Mouse (Mus musculus) limb, embryonic 14.5 days (tissue): ENCODE measurements around the gene Zfp386. TPM values are rescaled to one million over a fixed set of nuclear protein-coding genes. Genes with fewer than 3 reads are reported as not detected.

Experiments used
- ATAC-seq: fragments of 200-750 bp; cut with Nextera tagmentation; 2 replicates; pipeline ENCODE4 v1.8.0; 2017; ENCODE audit warnings: low read depth, moderate number of reproducible peaks, moderate TSS enrichment; ENCODE audit not compliant: low FRiP score
- DNase-seq: peaks from one replicate; pipeline ENCODE4 v3.0.0-alpha.2; 2015; ENCODE audit warnings: low spot score
- H3K27ac ChIP-seq: fragments of 300-500 bp; sonication (generic); replicated peaks from 2 replicates; pipeline ENCODE4 v1.5.1; 2014; ENCODE audit warnings: low read depth, mild to moderate bottlenecking, low read length, moderate library complexity, mixed read lengths
- H3K27me3 ChIP-seq: fragments of 300-500 bp; sonication (generic); 2 replicates; pipeline ENCODE4 v1.6.1; 2014; ENCODE audit warnings: low read length, mixed read lengths; ENCODE audit not compliant: control insufficient read depth, insufficient read depth
- H3K36me3 ChIP-seq: fragments of 300-500 bp; sonication (generic); 2 replicates; pipeline ENCODE4 v1.6.1; 2014; ENCODE audit warnings: mild to moderate bottlenecking, low read length, moderate library complexity, mixed read lengths; ENCODE audit not compliant: control insufficient read depth, insufficient read depth
- H3K4me1 ChIP-seq: fragments of 300-500 bp; sonication (generic); 2 replicates; pipeline ENCODE4 v1.6.1; 2014; ENCODE audit warnings: antibody characterized with exemption, low read length, mixed read lengths; ENCODE audit not compliant: control insufficient read depth, insufficient read depth
- H3K4me2 ChIP-seq: fragments of 300-500 bp; sonication (generic); replicated peaks from 2 replicates; pipeline ENCODE4 v1.6.1; 2014; ENCODE audit warnings: low read depth, mild to moderate bottlenecking, low read length, moderate library complexity; ENCODE audit not compliant: severe bottlenecking
- H3K4me3 ChIP-seq: fragments of 300-500 bp; sonication (generic); replicated peaks from 2 replicates; pipeline ENCODE4 v1.5.1; 2014; ENCODE audit warnings: low read length
- H3K9ac ChIP-seq: fragments of 300-500 bp; sonication (generic); 2 replicates; pipeline ENCODE4 v1.6.1; 2014; ENCODE audit warnings: mild to moderate bottlenecking, low read depth, low read length, moderate library complexity; ENCODE audit not compliant: severe bottlenecking
- H3K9me3 ChIP-seq: fragments of 300-500 bp; sonication (generic); 2 replicates; pipeline ENCODE4 v1.6.1; 2016; ENCODE audit warnings: low read length; ENCODE audit not compliant: control insufficient read depth
- POLR2A ChIP-seq: fragments of 200-500 bp; IDR thresholded peaks from 2 replicates; pipeline ENCODE4 v1.8.0; 2012; ENCODE audit warnings: inconsistent platforms, mild to moderate bottlenecking, moderate library complexity, borderline replicate concordance; ENCODE audit not compliant: insufficient read depth, insufficient read length; ENCODE audit errors: extremely low read depth
- WGBS: fragments of 180-500 bp; shearing (Covaris S2); extraction: QIAGEN DNeasy Blood & Tissue Kit; methylation state at CpG from one replicate; pipeline ENCODE4 v1.1.7; 2014; 5-methylcytosine and 5-hydroxymethylcytosine counted together
- polyA plus RNA-seq, 2 experiments: library from polyadenylated mRNA; depleted of rRNA in 1 of 2; stranded (reverse) in 1 of 2; unstranded in 1 of 2; fragments of >200 nt; fragmentation: Nextera tagmentation in 1 of 2; extraction: Ambion mirVana in 1 of 2; gene quantifications; 2 replicates each; pipeline versions ENCODE4 v1.2.1 to v1.2.3; 2012 to 2014

Gene Zfp386
- polyA plus RNA-seq, 2 experiments: 29.9 to 44.4 TPM

GRCm38 (mm10) chr12:116035346-116035745 is 12.2 kb upstream of the Zfp386 start:
- H3K9me3 ChIP-seq: no peaks in the 10 kb centered on the region
- ATAC-seq (no peak), DNase-seq (no peak)
- H3K4me3 ChIP-seq: no peak overlapping the region
- H3K4me1 ChIP-seq: no peaks in the 10 kb centered on the region
- H3K36me3 ChIP-seq: no peaks in the 10 kb centered on the region
- WGBS: 65% methylated on average over 5 of the region's 5 CpGs
- no peak for TF ChIP-seq POLR2A
- H3K9ac ChIP-seq: no peak overlapping the region
- no peak overlapping the region for H3K4me2 ChIP-seq
- no peaks in the 10 kb centered on the region for H3K27me3 ChIP-seq
- H3K27ac ChIP-seq: no peak overlapping the region

GRCm38 (mm10) chr12:116044785-116045184 is 2.7 kb upstream of the Zfp386 start:
- Histone ChIP-seq H3K4me1 (peaks cover 14% of the 10 kb centered on the region), H3K9me3 (no peaks in the 10 kb centered on the region), H3K27me3 (no peaks in the 10 kb centered on the region), H3K4me3 (no peak overlapping the region), H3K9ac (no peak overlapping the region), H3K36me3 (peaks cover 1% of the 10 kb centered on the region; the same call in 1 of the 2 replicates), H3K27ac (no peak overlapping the region), H3K4me2 (no peak overlapping the region)
- TF ChIP-seq POLR2A: no peak
- 86% methylated on average over 5 of the region's 5 CpGs for WGBS
- DNase-seq: no peak
- no peak for ATAC-seq

- no peaks in the 10 kb centered on the region for H3K9me3 ChIP-seq
- peak overlapping the region; percentile 47 for H3K4me2 ChIP-seq
- whole genome bisulfite sequencing: 71% methylated on average over 7 of the region's 7 CpGs
- no peak overlapping the region for H3K27ac ChIP-seq
- peak overlapping the region; percentile 83 for H3K4me3 ChIP-seq
- H3K36me3 ChIP-seq: peaks cover 14% of the 10 kb centered on the region
- H3K27me3 ChIP-seq: no peaks in the 10 kb centered on the region
- no peak for DNase-seq
- peak overlapping the region; percentile 93 for H3K9ac ChIP-seq
- ATAC-seq: no peak
- no peak for TF ChIP-seq POLR2A
- peaks cover 14% of the 10 kb centered on the region for H3K4me1 ChIP-seq
Measured at GRCm38 (mm10) chr12:116048766-116049165, 1.2 kb downstream of the Zfp386 start.

DNA sequence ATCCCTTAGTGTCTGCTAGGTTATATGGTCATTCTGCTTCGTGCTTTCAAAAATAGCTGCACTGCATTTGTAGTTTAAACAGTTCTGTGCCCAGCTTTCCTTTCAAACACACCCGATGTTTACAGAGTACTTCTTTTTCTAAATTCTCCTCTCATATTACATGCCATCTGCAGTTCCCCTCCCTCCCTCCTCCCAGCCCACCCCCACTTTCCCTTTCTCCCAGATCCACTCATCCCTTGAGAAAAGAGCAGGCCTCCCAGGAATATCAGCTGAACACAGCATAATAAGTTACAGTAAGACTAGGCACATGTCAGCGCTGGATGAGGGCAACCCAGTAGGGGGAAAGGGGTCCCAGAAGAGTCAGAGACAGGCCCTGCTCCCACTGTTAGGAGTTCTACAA is 1.7 kb downstream of the Zfp386 start:
- no peaks in the 10 kb centered on the region for H3K9me3 ChIP-seq
- H3K36me3 ChIP-seq: peaks cover 17% of the 10 kb centered on the region
- no peak for TF ChIP-seq POLR2A
- DNase-seq: no peak
- ATAC-seq: no peak
- WGBS: 81% methylated on average over 3 of the region's 3 CpGs
- 0 out of 2 replicates have a peak overlapping the region, but pooled peaks have one; percentile 83 for H3K4me3 ChIP-seq
- peak overlapping the region; percentile 47 for H3K4me2 ChIP-seq
- H3K9ac ChIP-seq: peak overlapping the region; percentile 93; the same call in 1 of the 2 replicates
- H3K27ac ChIP-seq: no peak overlapping the region
- H3K4me1 ChIP-seq: peaks cover 14% of the 10 kb centered on the region
- H3K27me3 ChIP-seq: no peaks in the 10 kb centered on the region

DNA sequence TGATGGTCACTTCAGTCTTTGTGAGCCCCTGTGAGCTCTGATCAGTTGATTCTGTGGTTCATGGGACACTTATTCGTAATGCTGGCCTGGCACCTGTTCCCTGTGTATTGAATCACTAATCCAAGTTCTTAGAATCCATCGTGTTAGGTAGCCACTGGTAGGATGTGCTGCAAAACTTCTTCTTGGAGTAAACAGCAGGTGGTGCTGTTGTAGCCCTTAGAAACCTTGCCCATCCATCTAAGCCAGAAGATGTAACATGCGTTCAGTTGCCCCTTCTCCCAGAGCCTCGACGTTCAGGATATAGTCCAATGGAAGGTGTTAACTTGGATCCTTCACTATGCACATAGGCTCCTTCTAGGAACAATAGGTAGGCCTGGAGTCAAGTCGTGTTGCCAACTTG is 2.2 kb downstream of the Zfp386 start:
- Histone ChIP-seq H3K36me3 (peaks cover 21% of the 10 kb centered on the region), H3K4me3 (no peak overlapping the region), H3K27me3 (no peaks in the 10 kb centered on the region), H3K4me2 (no peak overlapping the region), H3K9ac (no peak overlapping the region), H3K4me1 (peaks cover 14% of the 10 kb centered on the region), H3K9me3 (no peaks in the 10 kb centered on the region), H3K27ac (no peak overlapping the region)
- no peak for ATAC-seq
- DNase-seq: no peak
- WGBS: 90% methylated on average over 6 of the region's 6 CpGs
- no peak for TF ChIP-seq POLR2A

GRCm38 (mm10) chr12:116054342-116054741 is 6.8 kb downstream of the Zfp386 start:
- Histone ChIP-seq H3K27me3 (no peaks in the 10 kb centered on the region), H3K4me1 (0 out of 2 replicates have a peak, but pooled peaks cover 2% of the 10 kb centered on the region), H3K9ac (no peak overlapping the region), H3K27ac (no peak overlapping the region), H3K9me3 (peaks cover 24% of the 10 kb centered on the region), H3K4me2 (no peak overlapping the region), H3K4me3 (no peak overlapping the region), H3K36me3 (peaks cover 58% of the 10 kb centered on the region)
- DNase-seq (no peak), ATAC-seq (no peak)
- 95% methylated on average over 8 of the region's 8 CpGs for WGBS
- no peak for TF ChIP-seq POLR2A
